Mouse (Mus musculus) stomach, embryonic 16.5 days (tissue): ENCODE measurements at regions not wholly inside any gene's neighbourhood (a gene's known extent, or its start where the extent isn't known, plus 50 kb on each side); places are given as distances from the start of the nearest gene placed in this dataset.

Experiments used
- ATAC-seq: fragments of 200-750 bp; cut with Nextera tagmentation; 2 replicates; pipeline ENCODE4 v1.8.0; 2017; ENCODE audit warnings: moderate number of reproducible peaks, moderate TSS enrichment; ENCODE audit not compliant: insufficient read depth, low FRiP score
- H3K27ac ChIP-seq: fragments of 300-500 bp; sonication (generic); 2 replicates; pipeline ENCODE4 v1.5.1; 2014; ENCODE audit warnings: low read length
- H3K27me3 ChIP-seq: fragments of 300-500 bp; sonication (generic); 2 replicates; pipeline ENCODE4 v1.6.1; 2014; ENCODE audit warnings: low read length, control low read depth, mixed read lengths; ENCODE audit not compliant: control insufficient read depth, insufficient read depth
- H3K36me3 ChIP-seq: fragments of 300-500 bp; sonication (generic); 2 replicates; pipeline ENCODE4 v1.6.1; 2014; ENCODE audit warnings: low read length; ENCODE audit not compliant: control insufficient read depth, insufficient read depth
- H3K4me1 ChIP-seq: fragments of 300-500 bp; sonication (generic); 2 replicates; pipeline ENCODE4 v1.6.1; 2014; ENCODE audit warnings: low read length, control low read depth, mixed read lengths; ENCODE audit not compliant: control insufficient read depth, insufficient read depth
- H3K4me2 ChIP-seq: fragments of 300-500 bp; sonication (generic); 2 replicates; pipeline ENCODE4 v1.6.1; 2014; ENCODE audit warnings: low read depth, low read length, mixed read lengths
- H3K4me3 ChIP-seq: fragments of 300-500 bp; sonication (generic); replicated peaks from 2 replicates; pipeline ENCODE4 v1.5.1; 2014; ENCODE audit warnings: mild to moderate bottlenecking, low read length
- H3K9ac ChIP-seq: fragments of 300-500 bp; sonication (generic); 2 replicates; pipeline ENCODE4 v1.6.1; 2014; ENCODE audit warnings: low read length
- H3K9me3 ChIP-seq: fragments of 300-500 bp; sonication (generic); replicated peaks from 2 replicates; pipeline ENCODE4 v1.6.1; 2016; ENCODE audit warnings: low read length, control low read depth; ENCODE audit not compliant: control insufficient read depth
- WGBS: fragments of 180-500 bp; shearing (Covaris S2); extraction: QIAGEN DNeasy Blood & Tissue Kit; methylation state at CpG from one replicate; pipeline ENCODE4 v1.1.7; 2014; 5-methylcytosine and 5-hydroxymethylcytosine counted together

GRCm38 (mm10) chr12:9978494-9979112 is 391.2 kb upstream of the Nt5c1b start:
- Histone ChIP-seq H3K27ac (no peak overlapping the region), H3K4me2 (no peak overlapping the region), H3K4me1 (peaks cover 3% of the 10 kb centered on the region; the same call in 1 of the 2 replicates), H3K36me3 (no peaks in the 10 kb centered on the region), H3K9me3 (no peaks in the 10 kb centered on the region), H3K9ac (no peak overlapping the region), H3K4me3 (no peak overlapping the region), H3K27me3 (no peaks in the 10 kb centered on the region)
- ATAC-seq: no peak
- WGBS: 61% methylated on average over 3 of the region's 3 CpGs

DNA sequence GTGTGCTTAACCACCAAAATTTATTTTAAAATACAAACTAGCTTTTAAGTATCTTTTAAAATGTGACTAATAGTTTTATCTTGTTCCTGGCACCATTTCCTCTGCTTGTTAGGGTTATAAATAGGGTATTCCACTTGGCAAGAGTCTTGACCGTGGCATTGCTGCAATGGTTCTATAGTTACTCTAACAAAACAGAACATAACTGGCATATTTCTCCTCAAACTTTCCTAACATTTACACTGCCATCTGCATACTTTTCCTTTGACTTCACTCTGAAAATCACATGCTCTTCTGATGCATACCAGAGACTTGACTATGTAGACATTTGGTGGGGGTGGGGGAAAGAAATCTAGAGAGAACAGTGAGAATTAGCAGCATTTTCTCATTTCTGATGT is 390.7 kb upstream of the Nt5c1b start:
- ATAC-seq: no peak; the same call in 1 of the 2 replicates
- WGBS: 34% methylated on average over 1 of the region's 1 CpGs
- H3K27ac ChIP-seq: no peak overlapping the region

DNA sequence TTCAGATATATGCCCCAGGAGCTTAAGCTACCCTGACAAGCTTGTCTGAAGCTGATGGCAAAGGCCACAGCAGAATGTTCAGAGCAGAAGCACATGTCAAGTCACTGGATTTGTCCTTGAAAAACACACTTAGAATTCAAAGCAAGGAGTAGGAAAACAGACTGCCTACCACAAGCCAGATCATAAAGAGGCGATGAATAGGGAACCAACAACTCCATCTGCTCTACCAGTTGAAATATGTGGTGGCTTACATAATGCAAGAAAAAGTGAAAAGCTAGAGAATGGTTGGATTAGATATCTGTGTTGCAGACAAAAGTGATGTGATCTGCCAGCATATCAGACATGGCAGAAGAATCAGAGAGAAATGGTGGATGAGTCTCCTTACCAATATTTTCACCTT is 378.5 kb upstream of the Nt5c1b start:
- no peak for ATAC-seq
- Histone ChIP-seq H3K27me3 (no peaks in the 10 kb centered on the region), H3K27ac (no peak overlapping the region), H3K4me2 (no peak overlapping the region), H3K4me1 (no peaks in the 10 kb centered on the region), H3K9ac (no peak overlapping the region), H3K36me3 (no peaks in the 10 kb centered on the region), H3K4me3 (no peak overlapping the region), H3K9me3 (no peaks in the 10 kb centered on the region)
- 95% methylated on average over 1 of the region's 1 CpGs for WGBS

More for the DNA sequence above, 390.7 kb upstream of the Nt5c1b start:
- Histone ChIP-seq H3K9ac (no peak overlapping the region), H3K36me3 (no peaks in the 10 kb centered on the region), H3K4me3 (no peak overlapping the region), H3K27me3 (no peaks in the 10 kb centered on the region), H3K9me3 (no peaks in the 10 kb centered on the region), H3K4me1 (peaks cover 3% of the 10 kb centered on the region; the same call in 1 of the 2 replicates), H3K4me2 (no peak overlapping the region)

- H3K4me1 ChIP-seq: no peaks in the 10 kb centered on the region
- WGBS: 48% methylated on average over 3 of the region's 3 CpGs
- peak; percentile 63; the same call in 1 of the 2 replicates for ATAC-seq
- no peaks in the 10 kb centered on the region for H3K36me3 ChIP-seq
- H3K9me3 ChIP-seq: no peaks in the 10 kb centered on the region
- H3K4me2 ChIP-seq: no peak overlapping the region
- no peak overlapping the region for H3K9ac ChIP-seq
- no peak overlapping the region for H3K4me3 ChIP-seq
- H3K27ac ChIP-seq: no peak overlapping the region
- H3K27me3 ChIP-seq: no peaks in the 10 kb centered on the region
These were observed 374.1 kb upstream of the Nt5c1b start for GRCm38 (mm10) chr12:9995670-9996069.

GRCm38 (mm10) chr12:9996455-9997189 is 373.2 kb upstream of the Nt5c1b start:
- H3K9me3 ChIP-seq: no peaks in the 10 kb centered on the region
- H3K4me2 ChIP-seq: peak overlapping the region; percentile 20; the same call in 1 of the 2 replicates
- WGBS: 36% methylated on average over 5 of the region's 5 CpGs
- H3K27ac ChIP-seq: peak overlapping the region; percentile 88
- H3K4me1 ChIP-seq: no peaks in the 10 kb centered on the region
- H3K27me3 ChIP-seq: no peaks in the 10 kb centered on the region
- peak; percentile 85 for ATAC-seq
- H3K36me3 ChIP-seq: no peaks in the 10 kb centered on the region
- H3K9ac ChIP-seq: peak overlapping the region; percentile 25; the same call in 1 of the 2 replicates
- H3K4me3 ChIP-seq: no peak overlapping the region

GRCm38 (mm10) chr12:9997190-9997561 is 372.6 kb upstream of the Nt5c1b start:
- 38% methylated on average over 9 of the region's 9 CpGs for WGBS
- H3K9ac ChIP-seq: peak overlapping the region; percentile 25; the same call in 1 of the 2 replicates
- peak overlapping the region; percentile 20; the same call in 1 of the 2 replicates for H3K4me2 ChIP-seq
- H3K4me3 ChIP-seq: no peak overlapping the region
- peak overlapping the region; percentile 88 for H3K27ac ChIP-seq
- no peaks in the 10 kb centered on the region for H3K9me3 ChIP-seq
- H3K27me3 ChIP-seq: no peaks in the 10 kb centered on the region
- ATAC-seq: 0 out of 2 replicates have a peak, but pooled peaks have one; percentile 19
- H3K36me3 ChIP-seq: no peaks in the 10 kb centered on the region
- H3K4me1 ChIP-seq: no peaks in the 10 kb centered on the region

- peak overlapping the region; percentile 88 for H3K27ac ChIP-seq
- H3K4me1 ChIP-seq: no peaks in the 10 kb centered on the region
- ATAC-seq: no peak
- no peak overlapping the region for H3K4me2 ChIP-seq
- H3K36me3 ChIP-seq: no peaks in the 10 kb centered on the region
- H3K9ac ChIP-seq: no peak overlapping the region
- H3K4me3 ChIP-seq: no peak overlapping the region
- WGBS: 42% methylated on average over 3 of the region's 3 CpGs
- no peaks in the 10 kb centered on the region for H3K9me3 ChIP-seq
- no peaks in the 10 kb centered on the region for H3K27me3 ChIP-seq
These were observed 372.2 kb upstream of the Nt5c1b start for GRCm38 (mm10) chr12:9997571-9997970.

DNA sequence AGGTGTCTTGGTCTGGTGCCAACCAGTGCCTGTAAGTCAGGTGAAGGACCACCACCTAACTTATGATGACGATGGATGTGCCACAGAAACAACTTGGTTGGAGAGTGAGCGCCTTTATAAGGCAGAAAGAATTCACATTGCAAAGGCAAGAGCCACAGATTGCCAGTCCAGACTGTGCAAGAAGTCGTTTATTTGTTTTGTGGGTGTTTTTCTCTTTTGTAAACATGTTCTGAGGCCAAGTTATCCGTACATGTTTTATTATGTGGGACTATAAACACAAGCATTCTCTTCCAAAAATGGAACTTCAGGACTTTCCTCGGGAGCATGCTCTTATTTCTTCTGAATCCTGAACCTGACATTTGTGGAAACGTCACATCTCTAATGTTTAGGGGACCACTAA is 369.8 kb upstream of the Nt5c1b start:
- Histone ChIP-seq H3K27ac (no peak overlapping the region), H3K9me3 (no peaks in the 10 kb centered on the region), H3K4me2 (no peak overlapping the region), H3K36me3 (no peaks in the 10 kb centered on the region), H3K9ac (no peak overlapping the region), H3K4me3 (no peak overlapping the region), H3K4me1 (no peaks in the 10 kb centered on the region), H3K27me3 (no peaks in the 10 kb centered on the region)
- ATAC-seq: no peak
- 59% methylated on average over 6 of the region's 6 CpGs for WGBS

DNA sequence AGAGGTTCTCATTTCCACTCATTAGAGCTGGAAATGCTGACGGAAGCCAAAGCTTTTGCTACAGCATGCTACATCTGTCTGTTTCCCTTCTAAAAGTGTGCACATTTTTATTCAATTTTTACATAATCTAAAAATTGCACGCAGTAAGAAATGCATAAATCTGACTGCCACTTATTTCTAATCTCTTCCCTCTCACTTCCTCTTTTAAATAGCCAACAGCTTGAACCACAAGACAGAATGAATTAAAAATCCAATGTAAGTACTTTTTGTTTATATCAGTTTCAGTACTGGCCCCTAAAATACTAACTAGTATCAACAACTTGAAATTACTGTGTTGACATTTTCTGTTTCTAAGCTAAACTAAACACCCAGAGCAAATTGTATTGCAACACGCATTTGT is 361.3 kb upstream of the Nt5c1b start:
- Histone ChIP-seq H3K4me2 (no peak overlapping the region), H3K9ac (no peak overlapping the region), H3K36me3 (no peaks in the 10 kb centered on the region), H3K27ac (no peak overlapping the region), H3K9me3 (no peaks in the 10 kb centered on the region), H3K4me1 (no peaks in the 10 kb centered on the region), H3K4me3 (no peak overlapping the region), H3K27me3 (no peaks in the 10 kb centered on the region)
- ATAC-seq: no peak
- WGBS: 44% methylated on average over 3 of the region's 3 CpGs
